Mouse (Mus musculus) kidney, embryonic 15.5 days (tissue): ENCODE data around the gene Txk. TPM values are rescaled to one million over a fixed set of nuclear protein-coding genes. Genes with fewer than 3 reads are reported as not detected.

Experiments used
- ATAC-seq: fragments of 200-750 bp; cut with Nextera tagmentation; replicated peaks from 2 replicates; pipeline ENCODE4 v1.8.0; 2017; ENCODE audit warnings: moderate TSS enrichment; ENCODE audit not compliant: low FRiP score
- H3K27ac ChIP-seq: fragments of 300-500 bp; sonication (generic); 2 replicates; pipeline ENCODE4 v1.5.1; 2015; ENCODE audit warnings: mild to moderate bottlenecking, inconsistent platforms
- H3K27me3 ChIP-seq: fragments of 300-500 bp; sonication (generic); 2 replicates; pipeline ENCODE4 v1.6.1; 2015; ENCODE audit warnings: inconsistent platforms
- H3K36me3 ChIP-seq: fragments of 300-500 bp; sonication (generic); 2 replicates; pipeline ENCODE4 v1.6.1; 2015; ENCODE audit warnings: inconsistent platforms
- H3K4me1 ChIP-seq: fragments of 300-500 bp; sonication (generic); 2 replicates; pipeline ENCODE4 v1.6.1; 2015; ENCODE audit warnings: inconsistent platforms
- H3K4me2 ChIP-seq: fragments of 300-500 bp; sonication (generic); 2 replicates; pipeline ENCODE4 v1.6.1; 2015; ENCODE audit warnings: moderate library complexity, mild to moderate bottlenecking, inconsistent platforms
- H3K4me3 ChIP-seq: fragments of 300-500 bp; sonication (generic); replicated peaks from 2 replicates; pipeline ENCODE4 v1.5.1; 2015; ENCODE audit warnings: mild to moderate bottlenecking, inconsistent platforms
- H3K9ac ChIP-seq: fragments of 300-500 bp; sonication (generic); 2 replicates; pipeline ENCODE4 v1.6.1; 2015; ENCODE audit warnings: mild to moderate bottlenecking, inconsistent platforms
- H3K9me3 ChIP-seq: fragments of 300-500 bp; sonication (generic); replicated peaks from 2 replicates; pipeline ENCODE4 v1.6.1; 2016; ENCODE audit warnings: inconsistent platforms
- WGBS: fragments of 180-500 bp; shearing (Covaris S2); methylation state at CpG from one replicate; pipeline ENCODE4 v1.1.7; 2015; ENCODE audit warnings: mixed read lengths; 5-methylcytosine and 5-hydroxymethylcytosine counted together
- polyA plus RNA-seq: library from polyadenylated mRNA; unstranded; fragments of >200 nt; fragmentation: Nextera tagmentation; extraction: Ambion mirVana; gene quantifications from 2 replicates; pipeline ENCODE4 v1.2.1, GENCODE M21; 2015

The Txk gene
- polyA plus RNA-seq, 1 experiment from 2014 or later = 0.10 TPM

DNA sequence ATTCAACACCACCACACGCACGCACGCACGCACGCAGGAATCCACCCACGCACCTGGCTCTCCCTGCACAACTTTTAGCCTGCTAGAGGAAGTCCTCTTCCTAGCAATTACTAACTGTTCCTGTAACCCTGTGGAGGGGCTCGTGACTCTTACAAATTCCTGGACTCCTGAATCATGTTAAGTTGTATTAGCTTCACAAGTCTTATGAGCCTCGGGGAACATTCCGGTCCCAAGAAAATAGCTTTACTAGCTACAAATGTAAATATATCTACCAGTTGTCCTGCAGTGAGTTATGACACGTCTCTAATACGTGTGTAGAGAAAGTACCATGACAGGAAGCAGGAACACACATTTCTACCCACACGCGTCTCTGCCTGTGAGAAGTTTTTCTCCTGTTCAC is 43.1 kb downstream of the Txk start:
- no peak overlapping the region for H3K4me3 ChIP-seq
- no peaks in the 10 kb centered on the region for H3K27me3 ChIP-seq
- no peak overlapping the region for H3K4me2 ChIP-seq
- H3K36me3 ChIP-seq = no peaks in the 10 kb centered on the region
- H3K27ac ChIP-seq = no peak overlapping the region
- ATAC-seq = no peak
- 0 out of 2 replicates have a peak, but pooled peaks cover 2% of the 10 kb centered on the region for H3K9me3 ChIP-seq
- H3K4me1 ChIP-seq = peaks cover 7% of the 10 kb centered on the region
- WGBS = 63% methylated on average over 13 of the region's 13 CpGs
- no peak overlapping the region for H3K9ac ChIP-seq

DNA sequence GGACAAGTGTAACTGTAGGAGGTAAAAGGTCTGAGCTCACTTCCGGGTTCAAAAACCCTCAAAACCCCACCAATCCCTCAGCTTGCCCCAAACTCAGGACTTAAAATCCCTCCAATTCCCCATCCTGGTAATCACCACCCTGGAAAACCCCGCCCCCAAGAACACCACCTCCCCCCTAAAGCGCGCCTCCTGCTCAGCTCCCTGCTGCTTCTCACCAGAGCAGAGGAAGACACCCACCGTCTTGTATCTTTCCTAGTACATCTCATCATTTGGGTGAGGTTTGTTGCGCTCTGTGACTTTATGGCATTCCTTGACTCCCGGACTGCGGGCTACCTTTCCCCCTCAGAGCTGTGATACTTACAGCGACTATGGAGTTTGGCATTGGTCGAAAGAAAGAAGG is 45.9 kb downstream of the Txk start:
- Histone ChIP-seq H3K4me3 (peak overlapping the region; percentile 10), H3K4me2 (peak overlapping the region; percentile 50), H3K9me3 (0 out of 2 replicates have a peak, but pooled peaks cover 2% of the 10 kb centered on the region), H3K27me3 (no peaks in the 10 kb centered on the region), H3K4me1 (peaks cover 7% of the 10 kb centered on the region), H3K27ac (no peak overlapping the region), H3K36me3 (no peaks in the 10 kb centered on the region), H3K9ac (no peak overlapping the region)
- WGBS = 43% methylated on average over 10 of the region's 10 CpGs
- peak; percentile 60 for ATAC-seq

DNA sequence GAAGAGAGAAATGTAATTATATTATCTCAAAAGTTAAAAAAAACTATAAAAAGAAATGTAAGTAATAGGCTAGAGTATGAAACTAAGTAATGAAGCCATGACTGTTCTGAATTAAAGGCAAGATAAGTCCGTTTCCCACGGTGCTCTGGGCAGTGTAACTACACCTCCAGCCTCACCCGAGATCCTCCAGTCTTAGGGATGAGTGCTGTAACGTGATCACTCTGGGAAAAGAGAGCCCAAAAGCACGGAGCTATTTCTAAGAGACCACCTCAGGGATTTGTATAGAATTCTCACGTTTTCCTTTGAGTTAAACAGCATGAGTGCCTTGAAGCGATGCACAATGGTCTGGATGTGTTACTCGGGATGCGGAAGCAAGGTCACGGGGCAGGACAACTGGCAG is 46.5 kb downstream of the Txk start:
- ATAC-seq = peak; percentile 43; the same call in 1 of the 2 replicates
- no peak overlapping the region for H3K27ac ChIP-seq

DNA sequence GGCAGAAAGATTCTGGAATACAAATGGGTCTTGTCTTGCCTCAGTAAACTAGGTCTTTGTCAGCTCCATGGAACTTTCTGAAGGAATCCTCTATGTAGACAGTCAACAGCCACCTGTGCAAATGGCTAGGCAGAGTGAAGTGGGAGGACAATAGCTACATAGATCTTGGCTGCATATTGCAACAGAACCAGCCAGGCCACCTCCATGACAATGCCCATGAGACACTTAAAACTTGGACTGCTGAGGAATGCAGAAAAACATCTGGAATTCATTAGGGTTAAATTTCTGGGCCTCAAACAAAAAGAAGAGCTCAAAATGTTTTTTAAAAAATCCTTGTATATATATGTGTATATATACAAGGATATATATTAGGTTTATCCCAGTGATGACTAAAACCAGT is 50.4 kb downstream of the Txk start:
- H3K36me3 ChIP-seq = no peaks in the 10 kb centered on the region
- H3K4me3 ChIP-seq = no peak overlapping the region
- no peak overlapping the region for H3K27ac ChIP-seq
- H3K9ac ChIP-seq = no peak overlapping the region
- H3K9me3 ChIP-seq = 0 out of 2 replicates have a peak, but pooled peaks cover 6% of the 10 kb centered on the region
- H3K4me2 ChIP-seq = no peak overlapping the region
- no peaks in the 10 kb centered on the region for H3K27me3 ChIP-seq
- no peak for ATAC-seq
- peaks cover 7% of the 10 kb centered on the region for H3K4me1 ChIP-seq

More for the DNA sequence above, 46.5 kb downstream of the Txk start:
- Histone ChIP-seq H3K9ac (no peak overlapping the region), H3K4me1 (peaks cover 7% of the 10 kb centered on the region), H3K4me2 (peak overlapping the region; percentile 50), H3K36me3 (no peaks in the 10 kb centered on the region), H3K9me3 (0 out of 2 replicates have a peak, but pooled peaks cover 6% of the 10 kb centered on the region), H3K27me3 (no peaks in the 10 kb centered on the region), H3K4me3 (peak overlapping the region; percentile 10; the same call in 1 of the 2 replicates)
- WGBS = 37% methylated on average over 10 of the region's 10 CpGs

DNA sequence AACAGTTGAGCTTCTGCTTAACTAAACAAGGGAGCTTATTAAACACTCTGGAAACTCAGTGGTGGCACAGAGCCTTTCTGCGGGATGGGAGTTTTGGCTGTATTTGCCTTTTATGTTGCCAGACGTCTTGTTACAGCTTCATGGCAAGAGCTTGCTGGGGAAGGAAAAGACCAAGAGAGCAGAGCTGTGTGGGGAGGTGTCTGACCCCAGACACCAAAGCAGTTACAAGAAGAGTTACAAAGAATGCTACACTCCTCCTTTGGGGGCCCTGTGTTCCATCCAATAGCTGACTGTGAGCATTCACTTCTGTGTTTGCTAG is 53.1 kb downstream of the Txk start:
- ATAC-seq = no peak
- Histone ChIP-seq H3K27me3 (no peaks in the 10 kb centered on the region), H3K36me3 (no peaks in the 10 kb centered on the region), H3K9ac (no peak overlapping the region), H3K9me3 (0 out of 2 replicates have a peak, but pooled peaks cover 3% of the 10 kb centered on the region), H3K27ac (no peak overlapping the region), H3K4me1 (no peaks in the 10 kb centered on the region), H3K4me3 (no peak overlapping the region), H3K4me2 (no peak overlapping the region)
- WGBS = 59% methylated on average over 2 of the region's 2 CpGs

DNA sequence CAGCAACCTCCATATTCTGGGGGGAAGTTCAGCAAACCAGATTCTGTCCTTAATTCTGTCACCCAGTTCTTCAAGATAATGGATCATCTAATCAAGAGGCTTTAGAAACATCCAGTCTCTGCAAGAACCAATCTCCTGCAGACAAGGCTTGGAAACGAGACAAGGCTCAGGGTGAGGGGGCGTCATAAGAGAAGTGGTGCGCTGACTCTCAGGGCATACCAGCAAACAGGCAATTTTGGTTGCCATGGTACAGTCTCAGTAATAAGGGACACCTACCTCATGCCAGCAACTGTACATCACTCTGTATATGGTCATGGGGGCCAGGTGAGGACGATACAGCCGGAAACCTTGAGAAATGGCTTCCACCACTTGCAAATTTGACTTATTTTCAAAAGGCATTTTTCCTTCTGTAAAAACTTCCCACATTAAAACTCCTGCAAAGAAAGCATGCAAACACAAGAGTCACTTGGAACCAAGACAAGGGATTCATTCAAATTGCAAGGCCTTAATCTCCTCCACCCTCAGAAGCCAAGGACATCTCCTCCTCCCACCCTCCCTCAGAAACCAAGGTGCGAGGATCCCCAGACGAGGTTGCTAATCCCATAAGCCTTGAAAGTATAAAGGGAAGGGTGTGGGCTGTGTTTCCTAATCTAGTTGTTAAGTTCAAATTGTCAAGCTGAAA is 53.6 kb downstream of the Txk start:
- H3K9ac ChIP-seq = no peak overlapping the region
- no peaks in the 10 kb centered on the region for H3K36me3 ChIP-seq
- no peak overlapping the region for H3K27ac ChIP-seq
- H3K4me3 ChIP-seq = no peak overlapping the region
- no peak overlapping the region for H3K4me2 ChIP-seq
- WGBS = 72% methylated on average over 7 of the region's 7 CpGs
- H3K9me3 ChIP-seq = 0 out of 2 replicates have a peak, but pooled peaks cover 3% of the 10 kb centered on the region
- no peaks in the 10 kb centered on the region for H3K27me3 ChIP-seq
- ATAC-seq = no peak
- H3K4me1 ChIP-seq = no peaks in the 10 kb centered on the region

DNA sequence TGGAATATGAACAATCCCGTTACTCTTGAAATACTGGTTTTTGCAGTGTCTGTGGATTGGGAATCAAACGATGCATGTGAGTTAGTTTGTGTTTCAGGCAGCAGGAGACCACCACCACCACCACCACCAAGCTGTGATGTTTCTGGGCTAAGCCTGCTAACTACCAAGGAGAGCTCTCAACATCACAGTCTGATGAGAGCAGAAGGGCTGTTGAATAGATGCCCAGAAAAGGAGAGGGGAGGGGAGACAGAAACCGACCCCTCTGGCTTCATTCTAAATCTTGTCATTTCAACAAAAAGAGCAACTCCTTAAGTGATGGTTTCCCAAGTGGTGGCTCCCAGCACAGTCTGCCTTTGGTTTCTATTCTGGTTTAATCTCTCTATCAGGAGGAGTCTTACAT is 54.2 kb downstream of the Txk start:
- no peaks in the 10 kb centered on the region for H3K36me3 ChIP-seq
- H3K4me3 ChIP-seq = no peak overlapping the region
- H3K9ac ChIP-seq = no peak overlapping the region
- no peak overlapping the region for H3K27ac ChIP-seq
- ATAC-seq = no peak
- H3K27me3 ChIP-seq = no peaks in the 10 kb centered on the region
- H3K4me1 ChIP-seq = no peaks in the 10 kb centered on the region
- no peak overlapping the region for H3K4me2 ChIP-seq
- H3K9me3 ChIP-seq = 0 out of 2 replicates have a peak, but pooled peaks cover 3% of the 10 kb centered on the region
- WGBS = 63% methylated on average over 3 of the region's 3 CpGs

DNA sequence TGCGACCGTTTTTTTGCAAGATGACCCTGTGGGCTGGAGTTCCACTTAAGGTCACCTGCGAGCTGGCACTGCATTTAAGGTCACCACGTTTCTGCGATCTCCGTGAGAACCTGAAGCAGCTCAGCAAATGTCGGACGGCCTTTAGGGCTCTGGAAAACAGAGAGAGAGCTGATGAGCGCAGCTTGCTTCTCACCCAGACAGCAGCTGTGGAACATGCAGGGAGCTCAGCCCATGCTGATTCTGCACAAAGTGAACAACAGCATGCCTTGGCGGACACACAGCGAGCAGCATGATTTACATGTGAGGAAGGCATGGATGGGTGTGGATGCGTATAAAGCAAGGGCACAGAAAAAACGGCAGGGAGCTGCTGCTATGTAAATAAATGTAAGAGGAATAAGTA is 56.1 kb downstream of the Txk start:
- Histone ChIP-seq H3K4me1 (no peaks in the 10 kb centered on the region), H3K27me3 (no peaks in the 10 kb centered on the region), H3K4me2 (no peak overlapping the region), H3K27ac (no peak overlapping the region), H3K9me3 (0 out of 2 replicates have a peak, but pooled peaks cover 2% of the 10 kb centered on the region), H3K9ac (no peak overlapping the region), H3K36me3 (no peaks in the 10 kb centered on the region), H3K4me3 (no peak overlapping the region)
- ATAC-seq = no peak
- 68% methylated on average over 13 of the region's 13 CpGs for WGBS

DNA sequence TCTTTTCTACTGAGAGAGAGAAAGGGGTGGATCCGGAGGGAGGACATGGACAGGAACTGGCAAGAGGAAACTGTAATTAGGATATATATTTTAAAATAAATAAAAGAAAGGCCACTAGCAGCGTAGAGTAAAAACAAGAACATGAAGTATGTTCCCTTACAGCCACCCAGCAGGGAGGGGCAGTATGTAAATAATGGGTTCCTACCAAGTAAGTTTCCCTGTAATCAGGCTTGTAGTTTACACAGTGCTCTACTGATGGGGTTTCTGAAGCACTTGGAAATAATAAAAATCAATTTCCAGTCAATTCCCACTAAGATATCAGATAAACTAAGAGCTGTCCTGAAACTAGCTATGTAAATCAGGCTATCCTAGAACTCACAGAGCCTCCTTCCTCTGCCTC is 57.9 kb downstream of the Txk start:
- H3K4me3 ChIP-seq = no peak overlapping the region
- ATAC-seq = no peak
- no peaks in the 10 kb centered on the region for H3K9me3 ChIP-seq
- H3K4me2 ChIP-seq = no peak overlapping the region
- H3K9ac ChIP-seq = no peak overlapping the region
- H3K36me3 ChIP-seq = no peaks in the 10 kb centered on the region
- 73% methylated on average over 2 of the region's 2 CpGs for WGBS
- no peaks in the 10 kb centered on the region for H3K4me1 ChIP-seq
- no peaks in the 10 kb centered on the region for H3K27me3 ChIP-seq
- no peak overlapping the region for H3K27ac ChIP-seq

DNA sequence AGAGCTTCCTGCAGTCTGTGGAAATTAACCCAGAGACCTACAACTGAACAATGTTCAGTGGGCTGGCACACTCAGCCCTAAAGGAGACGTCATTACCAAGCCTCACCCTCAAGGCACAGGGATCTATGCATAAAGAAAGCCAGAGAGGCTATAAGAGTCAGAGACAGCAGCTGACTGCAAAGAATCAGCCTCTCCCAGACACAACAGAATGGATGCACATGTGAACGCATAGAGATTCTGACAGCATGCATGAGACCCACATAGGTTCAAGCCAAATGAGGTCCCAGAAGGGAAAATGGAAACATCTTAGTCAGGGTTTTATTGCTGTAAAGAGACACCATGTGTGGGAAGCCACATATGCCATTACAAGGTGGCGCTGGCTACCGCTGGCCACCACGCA is 62.1 kb downstream of the Txk start:
- Histone ChIP-seq H3K4me1 (no peaks in the 10 kb centered on the region), H3K36me3 (no peaks in the 10 kb centered on the region), H3K4me3 (no peak overlapping the region), H3K27ac (no peak overlapping the region), H3K9ac (no peak overlapping the region), H3K4me2 (no peak overlapping the region), H3K9me3 (no peaks in the 10 kb centered on the region; the same call in 1 of the 2 replicates), H3K27me3 (no peaks in the 10 kb centered on the region)
- no peak for ATAC-seq
- WGBS = 88% methylated on average over 5 of the region's 5 CpGs

DNA sequence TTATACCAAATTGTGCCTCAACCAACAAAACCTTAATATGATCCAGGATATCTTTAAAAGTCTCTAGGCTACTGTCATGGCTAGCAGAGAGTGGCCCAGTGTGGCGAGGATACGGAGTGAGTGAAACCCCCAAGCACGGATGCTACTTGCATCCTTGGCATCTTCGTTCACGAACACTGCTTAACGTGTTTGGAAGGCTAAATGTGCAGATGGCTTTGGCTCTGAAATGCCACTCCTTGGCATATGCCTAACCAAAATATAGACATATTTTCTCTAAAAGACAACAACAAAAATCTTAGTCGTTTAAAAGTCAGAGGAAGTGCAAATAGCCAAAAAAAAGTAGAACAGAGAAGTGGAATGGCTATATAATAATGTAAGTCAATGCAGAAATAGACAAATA is 63.0 kb downstream of the Txk start:
- H3K36me3 ChIP-seq = no peaks in the 10 kb centered on the region
- no peak for ATAC-seq
- H3K4me1 ChIP-seq = no peaks in the 10 kb centered on the region
- no peak overlapping the region for H3K4me2 ChIP-seq
- no peak overlapping the region for H3K4me3 ChIP-seq
- H3K9me3 ChIP-seq = no peaks in the 10 kb centered on the region; the same call in 1 of the 2 replicates
- 92% methylated on average over 7 of the region's 7 CpGs for WGBS
- no peak overlapping the region for H3K27ac ChIP-seq
- H3K9ac ChIP-seq = no peak overlapping the region
- no peaks in the 10 kb centered on the region for H3K27me3 ChIP-seq

DNA sequence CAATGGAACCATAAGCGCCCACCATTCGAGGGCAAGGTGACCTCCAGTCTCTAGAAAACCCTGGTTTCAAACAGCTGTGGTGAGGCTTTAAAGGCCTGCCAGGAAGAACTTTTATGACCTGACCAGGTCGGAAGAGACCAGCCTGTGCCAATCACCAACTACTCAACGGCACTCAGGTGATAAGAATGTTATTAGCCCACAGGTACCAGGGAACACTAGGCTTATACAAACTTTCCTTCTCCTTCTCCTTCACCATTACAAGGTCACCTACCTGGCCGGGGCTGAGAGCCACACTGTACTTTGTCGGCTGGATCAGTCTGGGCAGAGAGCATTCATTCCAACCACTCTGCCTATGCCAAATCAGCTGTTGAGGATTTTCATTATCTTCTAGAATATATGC is 71.1 kb downstream of the Txk start:
- Histone ChIP-seq H3K36me3 (no peaks in the 10 kb centered on the region), H3K4me2 (no peak overlapping the region), H3K9ac (no peak overlapping the region), H3K27ac (no peak overlapping the region), H3K4me3 (no peak overlapping the region), H3K9me3 (no peaks in the 10 kb centered on the region), H3K4me1 (no peaks in the 10 kb centered on the region), H3K27me3 (no peaks in the 10 kb centered on the region)
- no peak for ATAC-seq
- 78% methylated on average over 6 of the region's 6 CpGs for WGBS
